Mouse (Mus musculus) effector memory CD4-positive, alpha-beta T cell, adult 5 months (primary cell): ENCODE data around the gene Limd2. TPM values are rescaled to one million over a fixed set of nuclear protein-coding genes. Genes with fewer than 3 reads are reported as not detected.

Source experiments
- polyA plus RNA-seq: library from polyadenylated mRNA; unstranded; fragments of 100-300 nt; shearing (Covaris generic); gene quantifications from one replicate; pipeline ENCODE4 v1.2.1, GENCODE M21; 2017

Gene Limd2
- 940 TPM for polyA plus RNA-seq

GRCm38 (mm10) chr11:106160841-106161721, at the start of gene Limd2, which contains the start of gene Gm10840:
Gene Limd2 (minus strand): TSS chr11:106160860.
Gene Gm10840 (plus strand): TSS chr11:106160850.

GRCm38 (mm10) chr11:106202123-106202465, 41.4 kb upstream of the Limd2 start, which contains the start of gene Strada:
Gene Strada (minus strand): TSS chr11:106202168.

Other genes with a start within 250 kb of the Limd2 start
- gene Cyb561, start 207.5 kb downstream of the Limd2 start, polyA plus RNA-seq: 0.80 TPM
- gene Ace, start 192.9 kb downstream of the Limd2 start, polyA plus RNA-seq: not detected
- gene Ace3, start 166.2 kb downstream of the Limd2 start, polyA plus RNA-seq: not detected
- 0.15 TPM for gene Kcnh6, start 152.7 kb downstream of the Limd2 start, polyA plus RNA-seq
- 81.6 TPM for gene Dcaf7, start 124.0 kb downstream of the Limd2 start, polyA plus RNA-seq
- gene Taco1, start 94.8 kb downstream of the Limd2 start, polyA plus RNA-seq: 5.0 TPM
- gene Map3k3, start 76.2 kb downstream of the Limd2 start, polyA plus RNA-seq: 102 TPM
- not detected for gene Gm10840, start within 50 bp of the Limd2 start, polyA plus RNA-seq
- 28.5 TPM for gene Strada, start 41.3 kb upstream of the Limd2 start, polyA plus RNA-seq
- 66.9 TPM for gene Ccdc47, start 55.5 kb upstream of the Limd2 start, polyA plus RNA-seq
- 105 TPM for gene Ddx42, start 56.1 kb upstream of the Limd2 start, polyA plus RNA-seq
- 67.4 TPM for gene Ftsj3, start 95.2 kb upstream of the Limd2 start, polyA plus RNA-seq
- 120 TPM for gene Psmc5, start 95.3 kb upstream of the Limd2 start, polyA plus RNA-seq
- gene Smarcd2, start 112.1 kb upstream of the Limd2 start, polyA plus RNA-seq: 116 TPM
- not detected for gene Tcam1, start 115.8 kb upstream of the Limd2 start, polyA plus RNA-seq
- gene Gh, start 141.0 kb upstream of the Limd2 start, polyA plus RNA-seq: not detected
- 0.31 TPM for gene Cd79b, start 153.9 kb upstream of the Limd2 start, polyA plus RNA-seq
- not detected for gene Scn4a, start 192.4 kb upstream of the Limd2 start, polyA plus RNA-seq
- gene Prr29, start 204.6 kb upstream of the Limd2 start, polyA plus RNA-seq: not detected
- gene Icam2, start 227.2 kb upstream of the Limd2 start, polyA plus RNA-seq: 82.2 TPM